Mouse (Mus musculus) mesoderm, embryonic 11.5 days (tissue): ENCODE results near the gene Slc4a8.
A peak's percentile ranks its signal among the peaks of the same experiment; 100 is the strongest.
"Not testable (repeated sequence)": the region's sequence is repeated elsewhere in the genome, so short reads cannot be mapped to it uniquely, and the experiment has no call there.

ENCODE experiments used
- DNase-seq: peaks from one replicate; pipeline ENCODE4 v3.0.0-alpha.2; 2012; ENCODE audit warnings: low read depth, low spot score

The Slc4a8 gene

DNA sequence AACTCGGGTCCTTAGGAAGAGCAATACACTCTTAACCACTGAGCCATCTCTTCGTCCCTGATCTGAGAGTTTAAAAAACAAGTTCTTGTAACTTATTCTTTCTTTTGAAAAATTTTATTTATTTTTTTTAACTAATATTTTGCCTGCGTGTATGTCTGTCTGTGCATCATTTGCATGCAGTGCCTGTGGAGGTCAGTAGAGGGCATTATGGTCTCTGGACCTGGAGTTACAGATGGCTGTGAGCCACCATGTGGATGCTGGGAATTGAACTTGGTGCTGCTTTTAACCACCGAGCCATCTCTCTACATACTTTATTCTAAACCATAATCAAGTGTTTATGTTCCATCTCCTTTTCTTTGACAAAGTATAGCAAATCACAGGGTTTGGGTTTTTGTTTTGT lies 11.1 kb downstream of the Slc4a8 start:
- no peak for DNase-seq

- DNase-seq, result not testable (repeated sequence)
These were observed 12.3 kb downstream of the Slc4a8 start for GRCm38 (mm10) chr15:100773859-100774258.

DNA sequence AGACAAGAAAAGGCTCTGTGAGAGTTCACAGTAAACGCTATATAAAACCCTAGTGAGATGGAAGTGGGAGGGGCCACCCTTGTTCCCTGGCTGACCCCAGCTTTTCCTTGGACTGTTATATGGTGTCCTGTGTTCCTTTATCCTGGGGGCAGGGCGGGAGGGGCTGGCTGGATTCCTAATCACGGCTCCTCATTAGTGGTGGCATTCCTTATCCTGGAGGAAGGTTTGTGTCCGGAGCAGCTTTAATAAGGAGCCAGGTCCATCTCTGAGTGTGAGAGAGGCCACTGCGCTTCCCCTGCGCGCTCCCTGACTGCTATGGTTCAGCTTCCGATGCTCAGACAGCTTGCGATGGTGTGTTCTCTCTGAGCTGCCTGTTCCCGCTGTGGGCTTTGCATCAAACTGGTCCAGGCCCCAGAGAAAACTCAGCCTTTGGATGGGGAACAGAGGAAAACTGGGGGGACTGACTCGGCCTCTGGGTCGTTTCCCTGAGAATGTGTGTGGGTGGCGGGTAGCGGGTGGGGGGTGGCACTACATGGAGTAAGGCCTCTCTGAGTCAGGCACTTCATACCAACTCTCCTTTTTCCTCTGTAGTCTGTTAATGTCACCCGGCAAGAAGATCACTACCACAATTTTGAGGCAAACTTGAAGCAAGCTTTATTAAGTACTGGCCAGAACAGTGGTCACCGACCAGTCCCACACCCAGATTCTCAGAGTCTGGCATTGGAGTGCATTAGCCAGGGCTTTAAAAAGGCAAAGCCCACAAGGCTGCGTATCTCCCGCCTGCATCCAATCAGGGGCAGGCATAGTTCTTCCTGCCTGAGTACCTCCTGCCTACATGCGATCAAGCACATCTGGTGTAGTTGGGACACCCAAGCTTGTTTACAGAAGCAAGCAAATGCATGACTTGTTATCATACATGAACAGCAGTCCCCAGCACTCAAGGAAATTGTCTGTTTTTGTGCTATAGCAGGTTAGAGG lies 13.9 kb downstream of the Slc4a8 start:
- no peak for DNase-seq

DNA sequence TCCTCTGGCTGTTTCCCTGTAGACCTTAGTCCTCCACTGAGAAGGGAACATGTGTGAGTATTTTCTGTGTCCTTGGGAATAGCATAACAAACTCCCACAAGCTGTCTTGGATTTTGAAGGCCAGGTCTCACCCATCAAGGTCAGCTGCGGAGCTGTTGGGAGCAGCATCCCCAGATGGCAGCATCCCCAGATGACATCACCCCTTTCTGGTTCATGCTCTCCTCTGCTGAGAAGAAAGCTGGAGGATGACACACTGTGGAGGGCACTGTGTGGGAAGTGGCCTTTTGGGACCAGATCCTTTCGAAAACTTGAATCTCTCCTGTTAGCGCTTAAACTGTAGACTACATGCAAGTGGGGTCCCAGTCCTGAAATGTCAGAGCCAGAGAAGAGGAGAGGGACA lies 14.9 kb downstream of the Slc4a8 start:
- no peak for DNase-seq

- DNase-seq, result peak; percentile 29
These were observed 15.8 kb downstream of the Slc4a8 start for GRCm38 (mm10) chr15:100777020-100778016.

- no peak for DNase-seq
These were observed 18.3 kb downstream of the Slc4a8 start for GRCm38 (mm10) chr15:100779896-100780295.

- DNase-seq, result no peak
These were observed 21.9 kb downstream of the Slc4a8 start for GRCm38 (mm10) chr15:100783244-100783987.

DNA sequence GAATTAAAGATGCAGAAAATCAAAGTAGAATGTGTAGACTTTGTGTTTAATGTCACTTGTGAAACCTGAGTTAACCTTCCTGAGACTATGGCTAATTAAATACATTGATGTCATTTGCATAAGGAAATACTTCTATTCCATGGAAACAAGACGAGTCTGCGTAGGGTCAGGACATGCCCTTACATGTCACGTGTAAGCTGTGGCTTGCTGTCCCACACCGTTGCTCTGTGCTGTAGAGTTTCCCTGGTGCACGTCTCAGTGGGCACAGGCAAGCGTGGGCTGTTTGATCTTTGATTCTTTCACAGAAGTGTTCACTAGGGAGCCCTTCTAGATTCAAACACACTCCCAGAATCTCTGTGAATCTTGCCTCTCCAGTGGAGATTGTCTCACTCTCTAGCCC lies 28.7 kb downstream of the Slc4a8 start:
- no peak for DNase-seq

DNA sequence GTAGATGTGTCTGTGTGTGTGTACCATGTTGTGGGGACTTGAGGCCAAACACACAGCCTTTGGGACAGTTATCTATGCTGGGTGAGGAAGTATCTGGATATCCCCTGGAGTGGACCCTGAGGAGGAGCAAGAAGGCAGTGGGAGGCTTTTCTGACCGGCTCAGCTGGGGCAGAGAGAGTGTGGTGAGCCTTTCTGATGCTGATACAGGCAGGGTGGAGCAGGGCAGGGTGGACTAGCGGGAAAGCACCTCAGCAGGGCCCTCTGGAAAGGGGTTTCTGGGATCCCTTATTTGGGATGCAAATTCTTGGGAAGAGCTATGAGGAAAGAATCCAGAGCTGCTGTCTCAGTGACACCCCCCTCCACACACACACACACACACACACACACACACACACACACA lies 30.8 kb downstream of the Slc4a8 start:
- no peak for DNase-seq

DNA sequence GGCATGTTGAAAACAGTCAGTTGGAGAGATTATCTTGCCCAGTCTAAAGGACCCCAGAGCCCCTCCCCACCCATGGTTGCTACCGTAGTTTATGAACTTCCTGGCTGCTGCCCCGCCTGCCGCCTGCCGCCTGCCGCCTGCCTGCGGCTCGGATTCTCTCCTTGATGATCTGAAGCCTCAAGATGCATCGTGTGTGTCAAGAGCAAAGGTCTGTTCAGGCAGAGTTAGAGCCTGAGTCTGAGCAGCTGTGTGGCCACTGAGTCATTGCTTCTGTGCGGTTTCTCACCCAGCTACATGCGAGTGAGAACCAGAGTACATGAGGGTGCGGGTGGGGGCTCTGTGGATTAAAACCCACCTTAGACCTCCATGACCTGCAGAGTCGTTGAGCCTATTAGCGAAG lies 39.4 kb downstream of the Slc4a8 start:
- DNase-seq, result no peak

GRCm38 (mm10) chr15:100808062-100808461 lies 46.5 kb downstream of the Slc4a8 start:
- DNase-seq, result no peak

DNA sequence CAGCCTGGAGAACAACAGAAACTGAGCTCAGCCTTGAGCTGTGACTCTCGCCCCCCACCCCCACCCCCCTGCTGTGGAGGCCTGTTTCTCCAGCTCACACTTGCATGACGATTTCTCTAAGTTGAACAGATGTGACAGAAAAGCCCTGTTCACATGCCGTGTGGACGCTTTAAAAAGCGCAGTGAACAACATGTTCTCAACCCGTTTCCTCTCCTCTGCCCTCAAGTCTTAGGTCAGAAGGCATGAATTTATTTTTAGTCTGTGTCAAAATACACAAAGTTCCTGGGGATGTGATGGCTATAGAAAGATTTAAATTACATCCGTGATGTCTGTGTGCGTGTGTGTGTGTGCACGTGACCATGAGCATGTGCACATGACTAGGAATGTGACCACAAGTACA lies 46.9 kb downstream of the Slc4a8 start:
- DNase-seq, result no peak

DNA sequence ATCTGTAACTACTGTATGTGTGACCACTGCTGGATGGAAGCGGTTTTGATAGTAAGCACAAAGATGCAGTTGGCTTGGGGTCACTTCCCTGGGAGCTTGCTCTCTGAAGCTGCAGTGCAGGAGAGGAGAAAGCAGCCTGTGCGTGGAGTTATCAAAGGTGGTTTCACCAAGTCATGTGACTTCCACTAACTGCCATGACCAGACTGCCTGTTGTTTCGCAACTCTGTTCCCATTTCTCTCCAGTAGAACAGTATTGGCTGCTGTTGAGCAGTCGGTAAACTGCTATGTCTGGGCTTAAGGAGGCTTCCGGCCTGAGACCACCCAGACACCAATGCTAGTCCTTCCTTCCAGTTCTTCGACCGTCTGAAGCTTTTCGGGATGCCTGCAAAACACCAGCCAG lies 48.7 kb downstream of the Slc4a8 start:
- DNase-seq, result no peak

GRCm38 (mm10) chr15:100813501-100813900 lies 52.0 kb downstream of the Slc4a8 start:
- no peak for DNase-seq

- no peak for DNase-seq
These were observed 52.5 kb downstream of the Slc4a8 start for GRCm38 (mm10) chr15:100814066-100814465.

- DNase-seq, result no peak
These were observed 53.8 kb downstream of the Slc4a8 start for GRCm38 (mm10) chr15:100815310-100815709.

DNA sequence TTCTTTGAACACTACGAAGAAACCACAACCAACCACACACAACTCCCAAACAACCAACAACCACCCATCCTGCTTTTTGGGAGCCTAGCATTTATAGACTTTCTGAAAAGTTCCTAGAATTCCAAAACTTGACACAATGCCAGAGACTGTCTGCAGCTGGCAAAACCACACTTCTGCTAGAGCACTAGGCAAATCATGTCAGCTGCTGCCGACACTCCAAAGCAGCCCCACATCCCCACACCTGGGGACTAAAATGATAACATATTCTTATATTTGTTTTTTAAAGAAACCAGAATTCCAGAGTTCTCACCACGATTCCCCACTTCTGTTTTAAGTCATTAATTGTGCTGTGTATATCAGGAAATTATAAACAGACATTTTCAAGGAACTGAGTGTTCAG lies 57.3 kb downstream of the Slc4a8 start:
- no peak for DNase-seq

DNA sequence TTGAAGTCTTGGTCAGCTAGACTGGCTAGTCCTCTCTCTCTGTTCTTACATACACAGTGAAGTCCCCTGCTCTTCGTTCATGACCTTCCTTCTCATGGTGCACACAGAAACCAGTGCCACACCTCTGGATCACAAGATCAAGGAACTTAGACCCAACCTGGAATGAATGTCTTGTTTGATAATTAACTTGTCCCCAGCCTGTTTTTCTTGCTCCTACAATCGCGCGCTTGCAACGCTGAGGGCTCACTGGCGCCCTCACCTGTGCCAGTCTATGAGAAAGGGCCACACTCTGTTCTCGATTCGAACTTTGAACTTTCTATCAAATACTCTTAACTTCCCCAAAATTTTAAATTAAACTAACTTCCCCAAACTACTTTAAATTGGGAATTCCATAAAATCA lies 60.3 kb downstream of the Slc4a8 start:
- DNase-seq, result no peak

DNA sequence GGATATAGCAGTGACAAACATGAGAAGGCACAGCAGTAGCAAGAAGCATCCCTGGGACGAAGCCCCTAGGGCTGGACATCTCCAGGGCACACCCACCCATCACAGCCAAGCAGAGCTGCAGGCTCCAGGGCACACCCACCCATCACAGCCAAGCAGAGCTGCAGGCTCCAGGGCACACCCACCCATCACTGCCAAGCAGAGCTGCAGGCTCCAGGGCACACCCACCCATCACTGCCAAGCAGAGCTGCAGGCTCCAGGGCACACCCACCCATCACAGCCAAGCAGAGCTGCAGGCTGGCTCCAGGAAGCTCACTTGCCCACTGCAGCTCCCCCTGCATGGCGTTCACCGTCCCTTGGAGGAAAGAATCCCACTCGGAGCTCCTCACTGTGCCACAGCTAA lies 60.8 kb downstream of the Slc4a8 start:
- DNase-seq, result not testable (repeated sequence)

- no peak for DNase-seq
These were observed 63.8 kb downstream of the Slc4a8 start for GRCm38 (mm10) chr15:100825249-100825856.

DNA sequence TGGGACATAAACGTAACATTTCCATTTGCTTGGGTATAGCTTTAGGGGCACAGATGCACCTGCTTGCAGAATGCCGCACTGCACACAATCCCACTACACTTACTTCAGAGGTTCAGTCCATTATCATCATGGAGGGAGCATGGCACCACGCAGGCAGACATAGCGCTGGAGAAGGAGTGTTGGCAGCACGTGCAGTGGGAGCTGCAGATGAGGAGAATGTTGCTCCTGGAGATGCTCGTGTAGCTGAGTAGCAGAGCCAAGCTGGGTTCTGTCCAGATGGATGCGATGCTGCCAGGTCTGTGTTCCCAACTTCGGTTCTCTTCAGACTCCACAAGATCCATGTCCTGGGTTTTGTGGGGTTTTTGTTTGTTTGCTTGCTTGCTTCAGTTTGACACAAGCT lies 64.5 kb downstream of the Slc4a8 start:
- no peak for DNase-seq
